Mouse (Mus musculus): ENCODE data around the gene Tmx4. TPM values are rescaled to one million over a fixed set of nuclear protein-coding genes. Genes with fewer than 3 reads are reported as not detected.
A peak's percentile ranks its signal among the peaks of the same experiment; 100 is the strongest.

Tmx4 gene
- polyA plus RNA-seq (2012; ENCODE audit: insufficient read depth, low replicate concordance): 1.5 and 6.5 TPM in 2 replicates

- H3K4me3 ChIP-seq (replicated peaks): peak within 1 kb of the TSS; percentile 92
- H3K9me3 ChIP-seq: no peaks in the 10 kb centered on the region
Observed at GRCm38 (mm10) chr2:134643514-134644300, at the start of gene Tmx4. Gene Tmx4 (minus strand): TSS chr2:134644145.

GRCm38 (mm10) chr2:134692125-134692524 is 48.2 kb upstream of the Tmx4 start:
- Histone ChIP-seq H3K36me3 (replicated peaks; ENCODE audit: low read length) (no peaks in the 10 kb centered on the region), H3K9me3 (no peaks in the 10 kb centered on the region), H3K27me3 (replicated peaks) (no peaks in the 10 kb centered on the region), H3K4me3 (replicated peaks) (no peak overlapping the region), H3K4me1 (peaks cover 3% of the 10 kb centered on the region; the same call in 1 of the 2 replicates)
- TF ChIP-seq GATA1 (IDR thresholded peaks at IDR 0.05; ENCODE audit: borderline replicate concordance, low read length): no peak
- no peak for TF ChIP-seq FLI1 (IDR thresholded peaks at IDR 0.05; ENCODE audit: low read length)

More at GRCm38 (mm10) chr2:134643514-134644300, at the start of gene Tmx4:
- H3K36me3 ChIP-seq (replicated peaks; ENCODE audit: low read length): peaks cover 7% of the 10 kb centered on the region
- H3K27me3 ChIP-seq (replicated peaks): no peaks in the 10 kb centered on the region
- H3K4me1 ChIP-seq: peaks cover 58% of the 10 kb centered on the region
- peak; percentile 88 for TF ChIP-seq GATA1 (IDR thresholded peaks at IDR 0.05; ENCODE audit: borderline replicate concordance, low read length)
- no peak for TF ChIP-seq FLI1 (IDR thresholded peaks at IDR 0.05; ENCODE audit: low read length)

GRCm38 (mm10) chr2:134691055-134691454 is 47.1 kb upstream of the Tmx4 start:
- peaks cover 2% of the 10 kb centered on the region; the same call in 1 of the 2 replicates for H3K4me1 ChIP-seq
- TF ChIP-seq FLI1 (IDR thresholded peaks at IDR 0.05; ENCODE audit: low read length) (no peak), GATA1 (IDR thresholded peaks at IDR 0.05; ENCODE audit: borderline replicate concordance, low read length) (no peak)
- no peak overlapping the region for H3K4me3 ChIP-seq (replicated peaks)
- H3K9me3 ChIP-seq: no peaks in the 10 kb centered on the region
- H3K36me3 ChIP-seq (replicated peaks; ENCODE audit: low read length): no peaks in the 10 kb centered on the region
- no peaks in the 10 kb centered on the region for H3K27me3 ChIP-seq (replicated peaks)

- Histone ChIP-seq H3K4me3 (replicated peaks) (no peak overlapping the region), H3K27me3 (replicated peaks) (no peaks in the 10 kb centered on the region), H3K4me1 (no peaks in the 10 kb centered on the region), H3K9me3 (no peaks in the 10 kb centered on the region), H3K36me3 (replicated peaks; ENCODE audit: low read length) (no peaks in the 10 kb centered on the region)
- TF ChIP-seq FLI1 (IDR thresholded peaks at IDR 0.05; ENCODE audit: low read length): no peak
- no peak for TF ChIP-seq GATA1 (IDR thresholded peaks at IDR 0.05; ENCODE audit: borderline replicate concordance, low read length)
Observed at GRCm38 (mm10) chr2:134682326-134682725, 38.4 kb upstream of the Tmx4 start.

- Histone ChIP-seq H3K4me3 (replicated peaks) (peak overlapping the region; percentile 64), H3K36me3 (replicated peaks; ENCODE audit: low read length) (no peaks in the 10 kb centered on the region), H3K4me1 (no peaks in the 10 kb centered on the region), H3K9me3 (no peaks in the 10 kb centered on the region), H3K27me3 (replicated peaks) (no peaks in the 10 kb centered on the region)
- TF ChIP-seq GATA1 (IDR thresholded peaks at IDR 0.05; ENCODE audit: borderline replicate concordance, low read length) (no peak), FLI1 (IDR thresholded peaks at IDR 0.05; ENCODE audit: low read length) (no peak)
Observed at GRCm38 (mm10) chr2:134681271-134681961, 37.5 kb upstream of the Tmx4 start.

GRCm38 (mm10) chr2:134679567-134679966 is 35.6 kb upstream of the Tmx4 start:
- Histone ChIP-seq H3K9me3 (no peaks in the 10 kb centered on the region), H3K4me1 (no peaks in the 10 kb centered on the region), H3K36me3 (replicated peaks; ENCODE audit: low read length) (no peaks in the 10 kb centered on the region), H3K27me3 (replicated peaks) (no peaks in the 10 kb centered on the region), H3K4me3 (replicated peaks) (no peak overlapping the region)
- TF ChIP-seq GATA1 (IDR thresholded peaks at IDR 0.05; ENCODE audit: borderline replicate concordance, low read length) (no peak), FLI1 (IDR thresholded peaks at IDR 0.05; ENCODE audit: low read length) (no peak)

GRCm38 (mm10) chr2:134675465-134675864 is 31.5 kb upstream of the Tmx4 start:
- Histone ChIP-seq H3K36me3 (replicated peaks; ENCODE audit: low read length) (no peaks in the 10 kb centered on the region), H3K4me3 (replicated peaks) (no peak overlapping the region), H3K4me1 (no peaks in the 10 kb centered on the region), H3K9me3 (no peaks in the 10 kb centered on the region), H3K27me3 (replicated peaks) (no peaks in the 10 kb centered on the region)
- TF ChIP-seq FLI1 (IDR thresholded peaks at IDR 0.05; ENCODE audit: low read length) (no peak), GATA1 (IDR thresholded peaks at IDR 0.05; ENCODE audit: borderline replicate concordance, low read length) (no peak)

GRCm38 (mm10) chr2:134673604-134674003 is 29.7 kb upstream of the Tmx4 start:
- TF ChIP-seq FLI1 (IDR thresholded peaks at IDR 0.05; ENCODE audit: low read length): no peak
- no peak for TF ChIP-seq GATA1 (IDR thresholded peaks at IDR 0.05; ENCODE audit: borderline replicate concordance, low read length)
- no peaks in the 10 kb centered on the region for H3K4me1 ChIP-seq

GRCm38 (mm10) chr2:134656477-134656876 is 12.5 kb upstream of the Tmx4 start:
- Histone ChIP-seq H3K4me3 (replicated peaks) (no peak overlapping the region), H3K4me1 (no peaks in the 10 kb centered on the region; the same call in 1 of the 2 replicates), H3K9me3 (0 out of 2 replicates have a peak, but pooled peaks cover 5% of the 10 kb centered on the region), H3K27me3 (replicated peaks) (no peaks in the 10 kb centered on the region), H3K36me3 (replicated peaks; ENCODE audit: low read length) (no peaks in the 10 kb centered on the region)
- TF ChIP-seq FLI1 (IDR thresholded peaks at IDR 0.05; ENCODE audit: low read length) (no peak), GATA1 (IDR thresholded peaks at IDR 0.05; ENCODE audit: borderline replicate concordance, low read length) (no peak)

More at GRCm38 (mm10) chr2:134673604-134674003, 29.7 kb upstream of the Tmx4 start:
- Histone ChIP-seq H3K27me3 (replicated peaks) (no peaks in the 10 kb centered on the region), H3K9me3 (no peaks in the 10 kb centered on the region), H3K36me3 (replicated peaks; ENCODE audit: low read length) (no peaks in the 10 kb centered on the region), H3K4me3 (replicated peaks) (no peak overlapping the region)

GRCm38 (mm10) chr2:134654668-134655067 is 10.7 kb upstream of the Tmx4 start:
- TF ChIP-seq GATA1 (IDR thresholded peaks at IDR 0.05; ENCODE audit: borderline replicate concordance, low read length) (no peak), FLI1 (IDR thresholded peaks at IDR 0.05; ENCODE audit: low read length) (no peak)
- Histone ChIP-seq H3K27me3 (replicated peaks) (no peaks in the 10 kb centered on the region), H3K4me3 (replicated peaks) (no peak overlapping the region), H3K9me3 (peaks cover 7% of the 10 kb centered on the region; the same call in 1 of the 2 replicates), H3K4me1 (no peaks in the 10 kb centered on the region; the same call in 1 of the 2 replicates), H3K36me3 (replicated peaks; ENCODE audit: low read length) (no peaks in the 10 kb centered on the region)
